Mouse (Mus musculus): Measurements from ENCODE around the gene Vgll4. TPM values are rescaled to one million over a fixed set of nuclear protein-coding genes. Genes with fewer than 3 reads are reported as not detected.

Vgll4 gene
- polyA plus RNA-seq (2015; fragmentation: Nextera tagmentation; extraction: Ambion mirVana): 152 and 155 TPM in 2 replicates

- Histone ChIP-seq H3K36me3 (ENCODE audit: control insufficient read depth, insufficient read depth, low read length) (no peaks in the 10 kb centered on the region), H3K9me3 (ENCODE audit: control insufficient read depth, low read length) (0 out of 2 replicates have a peak, but pooled peaks cover 2% of the 10 kb centered on the region), H3K9ac (ENCODE audit: low read length) (peak within 1 kb of the TSS; percentile 82), H3K4me2 (ENCODE audit: low read depth, low read length) (peak within 1 kb of the TSS; percentile 95), H3K27me3 (ENCODE audit: control insufficient read depth, insufficient read depth, low read depth, low read length) (peaks cover 8% of the 10 kb centered on the region; the same call in 1 of the 2 replicates), H3K4me1 (replicated peaks; ENCODE audit: control insufficient read depth, insufficient read depth, low read length) (peaks cover 8% of the 10 kb centered on the region; the same call in 1 of the 2 replicates), H3K27ac (ENCODE audit: low read length) (peak within 1 kb of the TSS; percentile 86), H3K4me3 (ENCODE audit: low read length) (peak within 1 kb of the TSS; percentile 74)
- peak; percentile 66 for ATAC-seq (ENCODE audit: low read depth)
- WGBS: under 1% methylated on average over 72 of the region's 79 CpGs
These were observed at the start of gene Vgll4 for GRCm38 (mm10) chr6:114969213-114970120. Gene Vgll4, minus strand, starts transcription at chr6:114969994.

- H3K27me3 ChIP-seq (ENCODE audit: control insufficient read depth, insufficient read depth, low read depth, low read length): no peaks in the 10 kb centered on the region
- no peaks in the 10 kb centered on the region for H3K4me1 ChIP-seq (replicated peaks; ENCODE audit: control insufficient read depth, insufficient read depth, low read length)
- H3K36me3 ChIP-seq (ENCODE audit: control insufficient read depth, insufficient read depth, low read length): peaks cover 18% of the 10 kb centered on the region
- no peak overlapping the region for H3K4me2 ChIP-seq (ENCODE audit: low read depth, low read length)
- no peak overlapping the region for H3K27ac ChIP-seq (ENCODE audit: low read length)
- no peak for ATAC-seq (ENCODE audit: low read depth)
- no peaks in the 10 kb centered on the region for H3K9me3 ChIP-seq (ENCODE audit: control insufficient read depth, low read length)
- H3K9ac ChIP-seq (ENCODE audit: low read length): no peak overlapping the region
- no peak overlapping the region for H3K4me3 ChIP-seq (ENCODE audit: low read length)
- 87% methylated on average over 13 of the region's 13 CpGs for WGBS
These were observed 45.7 kb upstream of the Vgll4 start for GRCm38 (mm10) chr6:115015461-115015860.

GRCm38 (mm10) chr6:115013574-115013973 lies 43.8 kb upstream of the Vgll4 start:
- no peak for ATAC-seq (ENCODE audit: low read depth)

GRCm38 (mm10) chr6:115011792-115012191 lies 42.0 kb upstream of the Vgll4 start:
- no peak overlapping the region for H3K4me2 ChIP-seq (ENCODE audit: low read depth, low read length)
- no peak overlapping the region for H3K4me3 ChIP-seq (ENCODE audit: low read length)
- no peak for ATAC-seq (ENCODE audit: low read depth)
- peaks cover 10% of the 10 kb centered on the region for H3K36me3 ChIP-seq (ENCODE audit: control insufficient read depth, insufficient read depth, low read length)
- no peaks in the 10 kb centered on the region for H3K4me1 ChIP-seq (replicated peaks; ENCODE audit: control insufficient read depth, insufficient read depth, low read length)
- no peak overlapping the region for H3K9ac ChIP-seq (ENCODE audit: low read length)
- 79% methylated on average over 8 of the region's 8 CpGs for WGBS
- no peak overlapping the region for H3K27ac ChIP-seq (ENCODE audit: low read length)
- H3K27me3 ChIP-seq (ENCODE audit: control insufficient read depth, insufficient read depth, low read depth, low read length): no peaks in the 10 kb centered on the region
- no peaks in the 10 kb centered on the region for H3K9me3 ChIP-seq (ENCODE audit: control insufficient read depth, low read length)

More at GRCm38 (mm10) chr6:115013574-115013973, 43.8 kb upstream of the Vgll4 start:
- Histone ChIP-seq H3K27ac (ENCODE audit: low read length) (no peak overlapping the region), H3K4me1 (replicated peaks; ENCODE audit: control insufficient read depth, insufficient read depth, low read length) (no peaks in the 10 kb centered on the region), H3K4me3 (ENCODE audit: low read length) (no peak overlapping the region), H3K27me3 (ENCODE audit: control insufficient read depth, insufficient read depth, low read depth, low read length) (no peaks in the 10 kb centered on the region), H3K4me2 (ENCODE audit: low read depth, low read length) (no peak overlapping the region), H3K9me3 (ENCODE audit: control insufficient read depth, low read length) (no peaks in the 10 kb centered on the region), H3K36me3 (ENCODE audit: control insufficient read depth, insufficient read depth, low read length) (peaks cover 10% of the 10 kb centered on the region), H3K9ac (ENCODE audit: low read length) (no peak overlapping the region)
- WGBS: 84% methylated on average over 4 of the region's 4 CpGs

- Histone ChIP-seq H3K9me3 (ENCODE audit: control insufficient read depth, low read length) (no peaks in the 10 kb centered on the region), H3K36me3 (ENCODE audit: control insufficient read depth, insufficient read depth, low read length) (peaks cover 10% of the 10 kb centered on the region), H3K4me3 (ENCODE audit: low read length) (no peak overlapping the region), H3K4me2 (ENCODE audit: low read depth, low read length) (no peak overlapping the region), H3K9ac (ENCODE audit: low read length) (no peak overlapping the region), H3K4me1 (replicated peaks; ENCODE audit: control insufficient read depth, insufficient read depth, low read length) (no peaks in the 10 kb centered on the region), H3K27me3 (ENCODE audit: control insufficient read depth, insufficient read depth, low read depth, low read length) (no peaks in the 10 kb centered on the region), H3K27ac (ENCODE audit: low read length) (no peak overlapping the region)
- ATAC-seq (ENCODE audit: low read depth): no peak
- WGBS: 78% methylated on average over 9 of the region's 9 CpGs
These were observed 41.0 kb upstream of the Vgll4 start for GRCm38 (mm10) chr6:115010815-115011214.

GRCm38 (mm10) chr6:115010304-115010703 lies 40.5 kb upstream of the Vgll4 start:
- no peaks in the 10 kb centered on the region for H3K27me3 ChIP-seq (ENCODE audit: control insufficient read depth, insufficient read depth, low read depth, low read length)
- no peak overlapping the region for H3K27ac ChIP-seq (ENCODE audit: low read length)
- no peak overlapping the region for H3K4me2 ChIP-seq (ENCODE audit: low read depth, low read length)
- no peaks in the 10 kb centered on the region for H3K4me1 ChIP-seq (replicated peaks; ENCODE audit: control insufficient read depth, insufficient read depth, low read length)
- H3K9ac ChIP-seq (ENCODE audit: low read length): no peak overlapping the region
- H3K9me3 ChIP-seq (ENCODE audit: control insufficient read depth, low read length): no peaks in the 10 kb centered on the region
- 85% methylated on average over 9 of the region's 9 CpGs for WGBS
- peaks cover 10% of the 10 kb centered on the region for H3K36me3 ChIP-seq (ENCODE audit: control insufficient read depth, insufficient read depth, low read length)
- no peak overlapping the region for H3K4me3 ChIP-seq (ENCODE audit: low read length)
- ATAC-seq (ENCODE audit: low read depth): no peak

GRCm38 (mm10) chr6:115007728-115008127 lies 37.9 kb upstream of the Vgll4 start:
- H3K4me1 ChIP-seq (replicated peaks; ENCODE audit: control insufficient read depth, insufficient read depth, low read length): no peaks in the 10 kb centered on the region
- 0 out of 2 replicates have a peak, but pooled peaks cover 4% of the 10 kb centered on the region for H3K36me3 ChIP-seq (ENCODE audit: control insufficient read depth, insufficient read depth, low read length)
- peak; percentile 52; the same call in 1 of the 2 replicates for ATAC-seq (ENCODE audit: low read depth)
- no peak overlapping the region for H3K4me2 ChIP-seq (ENCODE audit: low read depth, low read length)
- H3K27me3 ChIP-seq (ENCODE audit: control insufficient read depth, insufficient read depth, low read depth, low read length): no peaks in the 10 kb centered on the region
- H3K27ac ChIP-seq (ENCODE audit: low read length): no peak overlapping the region
- 25% methylated on average over 5 of the region's 5 CpGs for WGBS
- H3K9ac ChIP-seq (ENCODE audit: low read length): no peak overlapping the region
- H3K9me3 ChIP-seq (ENCODE audit: control insufficient read depth, low read length): no peaks in the 10 kb centered on the region
- no peak overlapping the region for H3K4me3 ChIP-seq (ENCODE audit: low read length)

- no peak overlapping the region for H3K4me2 ChIP-seq (ENCODE audit: low read depth, low read length)
- no peak overlapping the region for H3K9ac ChIP-seq (ENCODE audit: low read length)
- H3K4me3 ChIP-seq (ENCODE audit: low read length): no peak overlapping the region
- no peak overlapping the region for H3K27ac ChIP-seq (ENCODE audit: low read length)
- no peaks in the 10 kb centered on the region for H3K27me3 ChIP-seq (ENCODE audit: control insufficient read depth, insufficient read depth, low read depth, low read length)
- WGBS: 69% methylated on average over 6 of the region's 6 CpGs
- ATAC-seq (ENCODE audit: low read depth): peak; percentile 61
- no peaks in the 10 kb centered on the region for H3K9me3 ChIP-seq (ENCODE audit: control insufficient read depth, low read length)
- no peaks in the 10 kb centered on the region for H3K4me1 ChIP-seq (replicated peaks; ENCODE audit: control insufficient read depth, insufficient read depth, low read length)
- H3K36me3 ChIP-seq (ENCODE audit: control insufficient read depth, insufficient read depth, low read length): 0 out of 2 replicates have a peak, but pooled peaks cover 2% of the 10 kb centered on the region
These were observed 37.2 kb upstream of the Vgll4 start for GRCm38 (mm10) chr6:115006948-115007347.

GRCm38 (mm10) chr6:115006065-115006464 lies 36.3 kb upstream of the Vgll4 start:
- Histone ChIP-seq H3K9ac (ENCODE audit: low read length) (no peak overlapping the region), H3K27me3 (ENCODE audit: control insufficient read depth, insufficient read depth, low read depth, low read length) (no peaks in the 10 kb centered on the region), H3K36me3 (ENCODE audit: control insufficient read depth, insufficient read depth, low read length) (0 out of 2 replicates have a peak, but pooled peaks cover 2% of the 10 kb centered on the region), H3K4me2 (ENCODE audit: low read depth, low read length) (no peak overlapping the region), H3K4me1 (replicated peaks; ENCODE audit: control insufficient read depth, insufficient read depth, low read length) (no peaks in the 10 kb centered on the region), H3K27ac (ENCODE audit: low read length) (no peak overlapping the region), H3K4me3 (ENCODE audit: low read length) (no peak overlapping the region), H3K9me3 (ENCODE audit: control insufficient read depth, low read length) (no peaks in the 10 kb centered on the region)
- WGBS: 70% methylated on average over 3 of the region's 3 CpGs
- no peak for ATAC-seq (ENCODE audit: low read depth)
